Mouse (Mus musculus) G1E (cell line): ENCODE measurements around the gene Ctsh. TPM values are rescaled to one million over a fixed set of nuclear protein-coding genes. Genes with fewer than 3 reads are reported as not detected.

ENCODE experiments used
- ATAC-seq: 2 replicates; pipeline ENCODE4 v1.8.0; 2016; ENCODE audit warnings: mild to moderate bottlenecking; ENCODE audit not compliant: insufficient number of reproducible peaks, poor library complexity, low FRiP score, severe bottlenecking; ENCODE audit errors: extremely low read depth
- DNase-seq: peaks from one replicate; pipeline ENCODE4 v3.0.0; 2012; ENCODE audit warnings: low spot score
- H3K27me3 ChIP-seq: 2 replicates; pipeline ENCODE4 v1.6.1; 2012; ENCODE audit warnings: mild to moderate bottlenecking, low read length, inconsistent platforms; ENCODE audit not compliant: insufficient read depth
- H3K36me3 ChIP-seq: replicated peaks from 2 replicates; pipeline ENCODE3; 2012; ENCODE audit warnings: mild to moderate bottlenecking, inconsistent platforms
- H3K4me1 ChIP-seq: 2 replicates; pipeline ENCODE4 v1.6.1; 2012; ENCODE audit warnings: low read depth, low read length, inconsistent platforms, mixed read lengths; ENCODE audit not compliant: insufficient read depth
- H3K4me3 ChIP-seq: 2 replicates; pipeline ENCODE4 v1.5.1; 2012; ENCODE audit warnings: low read depth, mild to moderate bottlenecking, inconsistent platforms, low read length, moderate library complexity, mixed read lengths
- H3K9me3 ChIP-seq: replicated peaks from 2 replicates; pipeline ENCODE4 v1.6.1; 2012; ENCODE audit warnings: inconsistent platforms
- CTCF ChIP-seq: IDR thresholded peaks from 2 replicates; pipeline ENCODE4 v1.5.1; 2012; ENCODE audit warnings: low read depth, low read length, inconsistent platforms, mixed read lengths
- GATA1 ChIP-seq: IDR thresholded peaks from 2 replicates; pipeline ENCODE4 v1.6.1; 2012; ENCODE audit warnings: borderline replicate concordance, low read length, inconsistent platforms, mixed read lengths
- GATA2 ChIP-seq: IDR thresholded peaks from 2 replicates; pipeline ENCODE4 v1.6.1; 2012; ENCODE audit warnings: low read depth, low read length, inconsistent platforms, borderline replicate concordance
- POLR2AphosphoS5 ChIP-seq: IDR thresholded peaks from 2 replicates; pipeline ENCODE4 v1.6.1; 2012; ENCODE audit warnings: low read depth, low read length, inconsistent platforms; ENCODE audit not compliant: insufficient replicate concordance
- TAL1 ChIP-seq: conservative IDR thresholded peaks from 2 replicates; pipeline ENCODE4 v1.6.1; 2012; ENCODE audit warnings: low read depth, low read length, inconsistent platforms, mixed read lengths
- polyA plus RNA-seq: library from polyadenylated mRNA; stranded (reverse); fragments of >175 nt; gene quantifications from 2 replicates; pipeline ENCODE4 v1.2.3, GENCODE M21; 2012
- total RNA-seq, 2 experiments: library from RNA; stranded (forward) in 1 of 2; stranded (reverse) in 1 of 2; fragments of 200-1000 nt in 1 of 2; fragments of >200 nt in 1 of 2; fragmentation: Nextera tagmentation in 1 of 2; gene quantifications; 2 replicates each; pipeline ENCODE4 v1.2.3; 2014 to 2017

Ctsh gene
- not detected in 2 replicates for total RNA-seq (2014; fragmentation: Nextera tagmentation)
- total RNA-seq (2017): 0.16 and 0.29 TPM in 2 replicates
- polyA plus RNA-seq: not detected in 2 replicates

GRCm38 (mm10) chr9:90053852-90054251, at the start of gene Ctsh:
Ctsh (plus strand) TSS chr9:90054152.
- no peak within 1 kb of the TSS for H3K4me3 ChIP-seq
- H3K4me1 ChIP-seq: no peaks in the 10 kb centered on the region
- H3K36me3 ChIP-seq: no peaks in the 10 kb centered on the region
- no peaks in the 10 kb centered on the region for H3K27me3 ChIP-seq
- no peak for ATAC-seq
- no peak for DNase-seq
- no peak for TF ChIP-seq TAL1
- no peak for TF ChIP-seq GATA1
- TF ChIP-seq GATA2: no peak
- TF ChIP-seq CTCF: no peak
- TF ChIP-seq POLR2AphosphoS5: no peak
- peaks cover 17% of the 10 kb centered on the region for H3K9me3 ChIP-seq

DNA sequence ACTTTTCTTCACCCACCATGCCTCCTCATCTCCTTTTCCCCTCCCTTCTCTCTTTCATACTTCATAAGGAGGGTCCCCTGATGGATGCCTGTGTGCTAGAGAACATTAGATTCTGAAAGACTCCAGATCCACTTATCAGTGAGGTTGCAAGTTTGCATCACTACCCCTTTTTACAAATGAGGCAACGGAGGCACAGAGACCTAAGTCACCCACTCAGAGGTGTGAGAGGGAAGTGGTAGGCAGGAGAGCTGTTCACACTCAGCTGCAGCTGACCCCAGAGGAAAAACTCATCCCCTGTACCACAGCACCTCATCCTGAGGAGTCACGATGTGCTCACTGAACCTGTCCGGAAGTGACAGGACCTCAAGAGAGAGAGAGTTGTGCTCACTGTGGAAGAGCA, 47.5 kb upstream of the Ctsh start:
- DNase-seq: no peak
- TF ChIP-seq POLR2AphosphoS5: no peak
- no peak for TF ChIP-seq CTCF
- no peak for TF ChIP-seq GATA1
- no peak for TF ChIP-seq GATA2
- TF ChIP-seq TAL1: no peak
- H3K4me3 ChIP-seq: no peak overlapping the region
- H3K4me1 ChIP-seq: no peaks in the 10 kb centered on the region
- H3K36me3 ChIP-seq: no peaks in the 10 kb centered on the region
- H3K9me3 ChIP-seq: peaks cover 61% of the 10 kb centered on the region
- H3K27me3 ChIP-seq: no peaks in the 10 kb centered on the region
- no peak for ATAC-seq

DNA sequence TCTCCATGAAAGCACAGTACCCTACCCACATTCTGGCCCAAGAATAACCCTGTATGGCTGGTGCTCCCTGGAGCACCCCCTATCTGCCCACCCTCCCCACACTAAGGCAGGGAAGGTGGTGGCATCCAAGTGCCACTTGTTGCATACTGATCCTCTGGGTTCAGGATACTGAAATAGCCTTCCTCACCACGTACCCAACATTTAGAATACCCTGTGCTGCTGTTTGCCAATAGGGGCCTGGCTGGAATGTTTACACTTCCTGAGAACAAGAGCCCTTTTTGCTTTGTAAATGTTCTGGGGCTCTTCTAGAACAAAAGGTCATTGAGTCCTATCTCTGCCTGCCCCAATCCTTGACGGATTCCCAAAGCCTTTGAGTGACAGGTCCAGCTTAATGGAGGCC, 46.9 kb upstream of the Ctsh start:
- no peak for TF ChIP-seq CTCF
- TF ChIP-seq GATA2: no peak
- TF ChIP-seq TAL1: no peak
- TF ChIP-seq GATA1: no peak
- TF ChIP-seq POLR2AphosphoS5: no peak
- DNase-seq (no peak), ATAC-seq (no peak)
- Histone ChIP-seq H3K27me3 (no peaks in the 10 kb centered on the region), H3K36me3 (no peaks in the 10 kb centered on the region), H3K4me1 (no peaks in the 10 kb centered on the region), H3K9me3 (peaks cover 54% of the 10 kb centered on the region), H3K4me3 (no peak overlapping the region)

GRCm38 (mm10) chr9:90008138-90008537, 45.8 kb upstream of the Ctsh start:
- no peak for TF ChIP-seq GATA2
- no peak for TF ChIP-seq TAL1
- DNase-seq (no peak), ATAC-seq (no peak)
- no peaks in the 10 kb centered on the region for H3K27me3 ChIP-seq
- no peaks in the 10 kb centered on the region for H3K4me1 ChIP-seq
- no peaks in the 10 kb centered on the region for H3K36me3 ChIP-seq
- H3K9me3 ChIP-seq: peaks cover 48% of the 10 kb centered on the region
- no peak overlapping the region for H3K4me3 ChIP-seq

GRCm38 (mm10) chr9:90011849-90012248, 42.1 kb upstream of the Ctsh start:
- no peak for ATAC-seq
- no peaks in the 10 kb centered on the region for H3K36me3 ChIP-seq
- no peak for DNase-seq
- H3K27me3 ChIP-seq: no peaks in the 10 kb centered on the region
- peaks cover 47% of the 10 kb centered on the region for H3K9me3 ChIP-seq
- TF ChIP-seq CTCF (no peak), GATA2 (no peak), TAL1 (no peak), GATA1 (no peak), POLR2AphosphoS5 (no peak)
- H3K4me3 ChIP-seq: no peak overlapping the region
- H3K4me1 ChIP-seq: no peaks in the 10 kb centered on the region

- DNase-seq (no peak), ATAC-seq (no peak)
Observed at GRCm38 (mm10) chr9:90014649-90015048, 39.3 kb upstream of the Ctsh start.

More at GRCm38 (mm10) chr9:90014649-90015048, 39.3 kb upstream of the Ctsh start:
- Histone ChIP-seq H3K9me3 (peaks cover 39% of the 10 kb centered on the region), H3K4me3 (no peak overlapping the region), H3K27me3 (no peaks in the 10 kb centered on the region), H3K36me3 (no peaks in the 10 kb centered on the region), H3K4me1 (no peaks in the 10 kb centered on the region)
- TF ChIP-seq TAL1 (no peak), GATA1 (no peak), CTCF (no peak), POLR2AphosphoS5 (no peak)
